Mouse (Mus musculus): ENCODE results near the gene Atp6v1d. TPM values are rescaled to one million over a fixed set of nuclear protein-coding genes. Genes with fewer than 3 reads are reported as not detected.

Atp6v1d gene
- polyA plus RNA-seq, 1 experiment from 2014 or later = 115 TPM

DNA sequence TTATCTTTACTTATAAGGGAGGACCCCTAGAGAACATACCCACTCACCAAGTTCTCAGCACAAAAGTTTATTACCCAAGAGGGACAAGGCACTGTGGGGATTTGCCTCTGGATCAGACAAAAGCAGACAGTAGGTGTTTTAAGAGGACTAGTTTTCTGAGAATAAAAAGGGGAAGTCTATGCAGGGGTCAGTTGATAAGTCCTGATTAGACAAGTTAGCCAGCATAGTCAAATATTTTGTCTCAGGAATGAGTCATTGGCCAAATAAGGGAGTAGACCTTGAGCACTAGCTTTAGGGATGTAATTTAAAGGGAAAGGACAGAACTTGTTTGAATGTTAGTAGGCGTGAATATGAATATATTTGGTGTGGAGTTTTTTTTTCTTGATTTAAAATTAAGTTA, 6.7 kb upstream of the Atp6v1d start:
- H3K4me2 ChIP-seq (replicated peaks) = no peak overlapping the region
- peaks cover 34% of the 10 kb centered on the region for H3K36me3 ChIP-seq
- no peaks in the 10 kb centered on the region for H3K27me3 ChIP-seq
- no peak for ATAC-seq
- H3K9ac ChIP-seq (replicated peaks) = no peak overlapping the region
- no peak overlapping the region for H3K4me3 ChIP-seq (replicated peaks)
- no peak overlapping the region for H3K27ac ChIP-seq
- H3K9me3 ChIP-seq = no peaks in the 10 kb centered on the region
- peaks cover 8% of the 10 kb centered on the region for H3K4me1 ChIP-seq (replicated peaks)
- 90% methylated on average over 1 of the region's 1 CpGs for WGBS

DNA sequence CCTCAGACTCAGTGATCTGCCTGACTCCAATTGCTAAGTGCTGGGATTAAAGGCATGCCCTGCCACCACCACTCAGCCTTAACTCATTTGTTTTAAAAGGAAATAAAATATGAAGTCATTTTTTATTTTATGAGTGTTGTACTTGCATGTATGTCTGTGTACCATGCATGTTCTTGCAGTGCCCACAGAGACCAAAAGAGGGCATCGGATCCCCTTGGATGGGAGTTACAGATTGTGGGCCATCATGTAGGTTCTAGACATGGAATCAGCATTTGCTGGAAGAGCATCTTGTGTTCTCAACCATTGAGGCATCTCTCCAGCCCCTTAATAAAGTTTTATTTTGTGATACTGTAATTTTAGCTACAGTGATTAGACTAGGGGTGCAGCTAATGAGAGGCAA, 4.0 kb upstream of the Atp6v1d start:
- H3K4me1 ChIP-seq (replicated peaks) = peaks cover 20% of the 10 kb centered on the region
- no peak overlapping the region for H3K27ac ChIP-seq
- no peak for ATAC-seq
- 100% methylated on average over 1 of the region's 1 CpGs for WGBS
- no peak overlapping the region for H3K4me3 ChIP-seq (replicated peaks)
- H3K36me3 ChIP-seq = peaks cover 22% of the 10 kb centered on the region; the same call in 1 of the 2 replicates
- H3K9ac ChIP-seq (replicated peaks) = no peak overlapping the region
- no peak overlapping the region for H3K4me2 ChIP-seq (replicated peaks)
- no peaks in the 10 kb centered on the region for H3K9me3 ChIP-seq
- H3K27me3 ChIP-seq = no peaks in the 10 kb centered on the region

DNA sequence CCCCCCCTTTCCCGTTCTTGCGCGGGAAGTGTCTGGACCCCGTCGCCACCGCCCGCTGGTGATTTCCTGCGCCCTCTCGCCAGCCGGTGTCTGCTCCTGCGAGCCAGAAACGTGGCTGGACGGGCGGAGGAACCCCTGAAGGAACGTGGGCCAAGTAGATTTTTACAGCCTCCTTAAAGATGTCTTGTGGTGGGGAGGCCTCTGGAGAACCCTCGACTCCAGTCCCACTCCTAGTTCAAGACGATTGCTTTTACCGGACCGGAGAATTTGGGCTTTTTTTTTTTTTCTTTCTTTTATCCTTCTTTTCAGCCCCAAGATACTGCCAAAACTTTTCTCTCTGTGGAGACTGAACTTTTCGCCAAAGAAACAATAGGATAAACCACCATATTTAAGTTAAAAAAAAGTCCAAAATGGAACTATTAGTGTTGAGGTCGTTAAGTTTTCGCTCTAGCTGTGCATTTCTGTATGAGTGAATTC, 854 bp upstream of the Atp6v1d start:
- H3K9ac ChIP-seq (replicated peaks) = peak overlapping the region; percentile 89
- no peaks in the 10 kb centered on the region for H3K9me3 ChIP-seq
- peaks cover 38% of the 10 kb centered on the region for H3K4me1 ChIP-seq (replicated peaks)
- H3K4me3 ChIP-seq (replicated peaks) = peak overlapping the region; percentile 84
- H3K4me2 ChIP-seq (replicated peaks) = peak overlapping the region; percentile 63
- under 1% methylated on average over 22 of the region's 22 CpGs for WGBS
- H3K36me3 ChIP-seq = peaks cover 9% of the 10 kb centered on the region; the same call in 1 of the 2 replicates
- no peaks in the 10 kb centered on the region for H3K27me3 ChIP-seq
- ATAC-seq = no peak
- peak overlapping the region; percentile 78 for H3K27ac ChIP-seq

DNA sequence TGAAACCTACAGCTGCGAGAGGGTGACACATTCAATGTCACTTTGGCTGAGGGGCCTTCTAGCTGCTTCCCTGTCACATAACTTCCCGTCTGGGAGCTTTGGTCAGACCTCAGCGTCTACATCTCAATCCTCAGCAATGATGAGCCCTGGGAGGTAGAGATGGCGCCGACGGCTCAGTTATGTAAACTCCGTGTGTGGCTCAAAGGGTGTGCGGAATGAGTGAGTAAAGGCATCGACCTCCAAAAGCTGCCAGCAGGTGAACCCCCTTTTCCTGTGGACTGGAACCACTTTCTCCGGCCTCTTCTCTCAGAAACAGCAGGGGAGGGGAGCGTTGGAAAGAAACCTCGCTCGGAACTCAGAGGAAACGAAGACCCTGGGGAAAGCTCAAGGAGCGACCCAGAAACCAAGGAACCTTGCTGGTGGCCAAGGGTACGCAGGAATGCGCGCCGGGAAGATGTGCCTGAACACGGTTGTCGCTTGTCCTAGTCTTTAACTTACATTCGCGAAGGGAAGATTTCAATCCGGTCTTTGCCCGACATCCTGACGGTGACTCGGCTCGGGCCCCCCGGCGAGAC, 430 bp downstream of the Atp6v1d start:
- Histone ChIP-seq H3K9me3 (no peaks in the 10 kb centered on the region), H3K27me3 (no peaks in the 10 kb centered on the region), H3K4me1 (replicated peaks) (peaks cover 38% of the 10 kb centered on the region), H3K4me2 (replicated peaks) (peak overlapping the region; percentile 91), H3K4me3 (replicated peaks) (peak overlapping the region; percentile 84), H3K9ac (replicated peaks) (peak overlapping the region; percentile 84), H3K27ac (peak overlapping the region; percentile 64), H3K36me3 (peaks cover 11% of the 10 kb centered on the region)
- WGBS = under 1% methylated on average over 30 of the region's 30 CpGs
- ATAC-seq = no peak; the same call in none of the 2 replicates

DNA sequence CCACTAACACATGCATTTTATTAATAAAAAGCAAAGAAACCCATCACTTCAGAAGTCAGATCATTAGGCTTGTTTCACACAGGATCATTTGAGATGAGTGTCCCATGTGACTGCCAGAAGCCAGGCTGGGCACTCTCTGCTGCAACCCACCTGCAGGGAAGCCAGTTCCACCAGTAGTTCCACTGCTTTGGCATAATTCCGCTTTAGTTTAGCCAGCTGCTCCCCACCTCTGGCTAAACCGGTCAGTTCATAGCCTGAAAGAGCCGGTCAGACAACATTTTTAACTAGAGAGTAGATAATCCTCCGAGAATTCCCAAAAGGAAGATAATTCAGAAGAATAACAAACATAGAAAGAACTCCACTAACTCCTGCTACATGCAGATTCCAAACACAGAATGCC, 13.2 kb downstream of the Atp6v1d start:
- Histone ChIP-seq H3K36me3 (peaks cover 49% of the 10 kb centered on the region), H3K4me1 (replicated peaks) (no peaks in the 10 kb centered on the region), H3K27ac (no peak overlapping the region), H3K9me3 (no peaks in the 10 kb centered on the region), H3K4me2 (replicated peaks) (no peak overlapping the region), H3K9ac (replicated peaks) (no peak overlapping the region), H3K4me3 (replicated peaks) (no peak overlapping the region), H3K27me3 (no peaks in the 10 kb centered on the region)
- WGBS = 92% methylated on average over 4 of the region's 4 CpGs
- ATAC-seq = no peak

DNA sequence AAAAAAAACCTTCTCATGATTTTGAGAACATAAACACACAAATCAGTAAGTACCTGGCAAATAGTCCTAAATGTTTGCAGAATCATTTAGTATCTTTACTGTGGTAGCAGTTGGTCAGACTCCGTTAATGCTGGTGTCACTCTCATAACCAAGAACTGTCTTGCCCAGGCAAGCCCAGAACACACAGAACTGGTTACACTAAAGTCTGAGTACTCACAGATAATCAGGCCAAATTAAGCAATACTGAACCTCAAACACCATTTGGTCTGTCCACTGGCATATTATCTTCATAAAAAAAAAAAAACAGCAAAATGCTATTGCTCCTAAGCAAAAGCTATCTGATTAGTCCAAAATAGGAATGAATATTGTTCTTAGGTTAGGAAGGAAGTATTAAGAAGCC, 19.0 kb downstream of the Atp6v1d start:
- H3K36me3 ChIP-seq = peaks cover 59% of the 10 kb centered on the region
- no peak overlapping the region for H3K4me2 ChIP-seq (replicated peaks)
- H3K9me3 ChIP-seq = no peaks in the 10 kb centered on the region
- H3K4me3 ChIP-seq (replicated peaks) = no peak overlapping the region
- no peaks in the 10 kb centered on the region for H3K27me3 ChIP-seq
- no peak overlapping the region for H3K9ac ChIP-seq (replicated peaks)
- no peak for ATAC-seq
- no peaks in the 10 kb centered on the region for H3K4me1 ChIP-seq (replicated peaks)
- WGBS = 95% methylated on average over 1 of the region's 1 CpGs
- H3K27ac ChIP-seq = no peak overlapping the region

DNA sequence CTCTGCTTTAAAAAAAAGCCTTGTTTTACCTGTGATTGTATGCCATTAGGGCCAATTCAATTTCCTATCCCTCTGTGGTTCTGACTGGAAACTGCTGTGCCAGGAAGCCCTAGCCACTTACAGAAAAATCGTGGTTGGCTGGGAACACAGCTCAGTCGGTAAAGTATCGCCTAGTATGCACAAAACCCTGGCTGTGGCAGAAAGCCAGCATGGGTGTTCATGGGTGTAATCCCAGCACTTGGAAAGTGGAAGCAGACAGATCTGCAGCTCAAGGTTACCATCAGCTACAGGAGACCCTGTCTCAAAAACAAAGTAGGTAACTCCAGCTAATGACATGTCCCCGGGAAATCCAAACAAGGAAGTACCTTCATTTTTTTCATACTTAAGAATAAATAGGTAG, 21.5 kb downstream of the Atp6v1d start:
- no peaks in the 10 kb centered on the region for H3K27me3 ChIP-seq
- H3K4me3 ChIP-seq (replicated peaks) = no peak overlapping the region

DNA sequence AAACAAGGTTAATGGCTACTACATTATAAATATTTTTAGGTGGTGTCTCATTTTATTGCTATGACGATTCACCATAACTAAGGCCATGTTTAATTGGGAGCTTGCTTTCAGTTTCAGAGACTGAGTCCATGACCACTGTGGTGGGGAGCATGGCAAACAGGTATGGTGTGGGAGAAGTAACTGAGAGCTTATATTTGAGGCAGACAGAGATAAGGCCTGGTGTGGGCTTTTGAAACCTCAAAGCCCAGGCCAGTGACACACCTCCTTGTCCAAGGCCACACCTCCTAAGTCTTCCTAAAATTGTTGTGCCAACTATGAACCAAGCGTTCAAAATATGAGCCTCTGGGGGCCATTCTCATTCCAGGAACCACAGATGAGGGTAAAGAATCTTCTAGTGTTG, 26.9 kb downstream of the Atp6v1d start:
- Histone ChIP-seq H3K4me1 (replicated peaks) (no peaks in the 10 kb centered on the region), H3K27me3 (no peaks in the 10 kb centered on the region), H3K4me2 (replicated peaks) (no peak overlapping the region), H3K4me3 (replicated peaks) (no peak overlapping the region), H3K27ac (no peak overlapping the region), H3K36me3 (peaks cover 48% of the 10 kb centered on the region), H3K9ac (replicated peaks) (no peak overlapping the region), H3K9me3 (no peaks in the 10 kb centered on the region)
- no peak for ATAC-seq
- 92% methylated on average over 2 of the region's 2 CpGs for WGBS

More for the DNA sequence above, 21.5 kb downstream of the Atp6v1d start:
- no peaks in the 10 kb centered on the region for H3K4me1 ChIP-seq (replicated peaks)
- H3K9ac ChIP-seq (replicated peaks) = no peak overlapping the region
- H3K27ac ChIP-seq = no peak overlapping the region
- no peak overlapping the region for H3K4me2 ChIP-seq (replicated peaks)
- no peak for ATAC-seq
- H3K9me3 ChIP-seq = no peaks in the 10 kb centered on the region
- peaks cover 76% of the 10 kb centered on the region for H3K36me3 ChIP-seq
- 94% methylated on average over 4 of the region's 4 CpGs for WGBS

DNA sequence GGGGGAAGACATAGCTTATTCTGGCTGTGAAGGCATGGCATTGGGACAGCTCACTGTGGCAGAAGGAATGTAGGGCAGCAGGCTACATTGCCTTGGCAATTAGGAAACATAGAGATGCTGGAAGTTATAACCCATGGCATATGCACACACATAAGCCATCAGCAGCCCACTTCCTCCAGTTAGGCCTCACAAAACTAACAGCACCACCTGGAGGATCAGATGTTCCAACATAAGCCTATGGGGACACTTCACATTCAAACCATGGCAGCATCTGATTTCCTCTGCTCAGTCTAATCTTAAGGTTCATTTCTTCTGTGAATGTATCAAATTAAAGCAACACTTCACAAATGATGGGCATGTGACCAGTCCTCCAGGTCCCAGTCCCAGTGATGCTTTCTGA, 47.0 kb downstream of the Atp6v1d start:
- no peak overlapping the region for H3K4me2 ChIP-seq (replicated peaks)
- H3K36me3 ChIP-seq = no peaks in the 10 kb centered on the region
- no peaks in the 10 kb centered on the region for H3K27me3 ChIP-seq
- no peak overlapping the region for H3K4me3 ChIP-seq (replicated peaks)
- H3K9me3 ChIP-seq = no peaks in the 10 kb centered on the region
- no peak overlapping the region for H3K27ac ChIP-seq
- ATAC-seq = no peak
- H3K4me1 ChIP-seq (replicated peaks) = no peaks in the 10 kb centered on the region
- H3K9ac ChIP-seq (replicated peaks) = no peak overlapping the region

DNA sequence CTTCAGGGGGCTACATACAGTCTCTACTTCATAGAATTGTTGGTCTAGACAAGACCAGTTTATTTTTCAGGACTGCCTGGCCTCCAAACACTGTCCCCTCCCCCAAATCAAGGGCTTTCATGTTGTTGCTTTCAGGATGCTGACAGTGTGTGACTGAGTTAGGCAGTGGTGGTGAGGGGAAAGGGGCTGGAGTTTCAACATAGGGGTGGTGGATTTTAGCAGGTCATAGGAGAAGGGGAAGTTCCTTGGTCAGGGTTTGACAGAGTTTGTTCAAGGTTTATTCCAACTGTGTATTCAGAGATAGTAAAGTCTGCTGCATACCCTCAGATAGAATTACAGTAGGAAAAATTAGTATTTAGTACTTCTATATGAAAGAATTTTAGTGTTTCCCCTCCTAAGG, 59.6 kb downstream of the Atp6v1d start:
- Histone ChIP-seq H3K4me1 (replicated peaks) (no peaks in the 10 kb centered on the region; the same call in 1 of the 2 replicates), H3K9me3 (no peaks in the 10 kb centered on the region), H3K4me2 (replicated peaks) (no peak overlapping the region), H3K4me3 (replicated peaks) (no peak overlapping the region), H3K27me3 (no peaks in the 10 kb centered on the region), H3K27ac (no peak overlapping the region), H3K36me3 (peaks cover 8% of the 10 kb centered on the region; the same call in 1 of the 2 replicates), H3K9ac (replicated peaks) (no peak overlapping the region)
- ATAC-seq = no peak

DNA sequence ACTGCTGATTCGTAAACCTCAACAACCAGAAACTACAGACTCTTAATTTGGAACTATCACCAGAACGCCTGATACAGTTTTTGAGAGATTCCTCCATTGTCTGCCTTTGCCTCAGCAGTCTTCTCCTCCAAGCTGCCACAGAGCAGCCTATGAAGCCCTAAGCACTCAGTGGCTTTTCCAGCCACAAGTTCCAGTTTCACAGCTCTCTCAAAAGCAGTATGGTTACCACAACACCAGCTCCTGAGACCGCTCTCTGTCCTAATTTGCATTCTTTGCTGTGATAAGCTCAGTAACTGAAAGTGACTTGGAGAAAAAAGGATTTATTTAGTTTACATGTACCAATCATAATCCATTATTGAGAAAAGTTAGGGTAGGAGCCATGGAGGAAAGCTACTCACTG, 61.4 kb downstream of the Atp6v1d start:
- no peaks in the 10 kb centered on the region; the same call in 1 of the 2 replicates for H3K4me1 ChIP-seq (replicated peaks)
- peaks cover 8% of the 10 kb centered on the region; the same call in 1 of the 2 replicates for H3K36me3 ChIP-seq
- H3K9ac ChIP-seq (replicated peaks) = no peak overlapping the region
- H3K9me3 ChIP-seq = no peaks in the 10 kb centered on the region
- ATAC-seq = no peak
- no peak overlapping the region for H3K27ac ChIP-seq
- H3K4me2 ChIP-seq (replicated peaks) = no peak overlapping the region
- WGBS = 78% methylated on average over 3 of the region's 3 CpGs
- no peaks in the 10 kb centered on the region for H3K27me3 ChIP-seq
- no peak overlapping the region for H3K4me3 ChIP-seq (replicated peaks)

DNA sequence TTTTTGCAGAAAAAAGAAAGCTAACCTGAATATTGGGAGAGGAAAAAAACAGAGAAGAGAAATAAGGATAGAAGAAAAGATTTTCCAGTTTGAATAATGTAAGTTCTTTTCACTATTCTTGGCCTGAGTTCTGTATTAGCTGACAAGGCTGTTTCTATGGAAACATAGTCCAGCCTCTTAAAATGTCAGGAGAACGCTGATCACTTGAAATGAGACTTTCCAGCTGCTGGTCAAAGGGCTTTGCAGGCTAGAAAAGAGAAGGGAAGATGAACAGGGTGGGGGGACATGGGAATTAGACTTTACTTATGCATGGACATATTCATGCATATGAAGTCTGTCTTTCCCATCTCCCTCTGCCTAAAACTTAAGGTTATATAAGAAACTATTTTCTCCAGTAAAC, 67.2 kb downstream of the Atp6v1d start:
- 4% methylated on average over 1 of the region's 1 CpGs for whole genome bisulfite sequencing
- H3K9me3 ChIP-seq = no peaks in the 10 kb centered on the region
- H3K36me3 ChIP-seq = peaks cover 8% of the 10 kb centered on the region; the same call in 1 of the 2 replicates
- no peak overlapping the region for H3K27ac ChIP-seq
- no peak for ATAC-seq
- no peak overlapping the region for H3K4me3 ChIP-seq (replicated peaks)
- H3K4me2 ChIP-seq (replicated peaks) = no peak overlapping the region
- H3K27me3 ChIP-seq = no peaks in the 10 kb centered on the region
- peaks cover 5% of the 10 kb centered on the region for H3K4me1 ChIP-seq (replicated peaks)
- H3K9ac ChIP-seq (replicated peaks) = no peak overlapping the region

DNA sequence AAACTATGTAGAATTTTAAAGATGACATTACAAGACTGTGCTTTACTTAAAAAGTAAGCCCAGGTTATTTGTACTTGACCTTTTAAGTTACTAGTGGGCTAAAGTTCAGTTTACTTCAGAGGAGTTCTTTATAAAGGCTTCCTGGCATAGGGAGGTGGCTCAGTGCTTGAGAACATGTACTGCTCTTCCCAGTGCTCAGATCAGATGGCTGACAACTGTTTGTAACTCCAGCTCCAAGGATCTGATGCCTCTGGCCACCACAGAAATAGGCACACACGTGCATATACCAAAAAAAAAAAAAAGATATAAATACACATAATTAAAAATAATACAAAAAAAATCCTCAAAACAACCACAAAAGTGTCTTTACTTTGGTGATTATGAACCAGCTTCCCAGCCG, 70.6 kb downstream of the Atp6v1d start:
- 86% methylated on average over 2 of the region's 2 CpGs for WGBS
- Histone ChIP-seq H3K27ac (no peak overlapping the region), H3K9ac (replicated peaks) (no peak overlapping the region), H3K4me3 (replicated peaks) (no peak overlapping the region), H3K36me3 (no peaks in the 10 kb centered on the region), H3K27me3 (no peaks in the 10 kb centered on the region), H3K9me3 (no peaks in the 10 kb centered on the region), H3K4me1 (replicated peaks) (peaks cover 5% of the 10 kb centered on the region), H3K4me2 (replicated peaks) (no peak overlapping the region)
- no peak for ATAC-seq
